Mouse (Mus musculus): ENCODE data around the gene Ddx39. TPM values are rescaled to one million over a fixed set of nuclear protein-coding genes. Genes with fewer than 3 reads are reported as not detected.

The Ddx39 gene
- total RNA-seq, 2 experiments from 2014 or later: 24.1 to 26.0 TPM

DNA sequence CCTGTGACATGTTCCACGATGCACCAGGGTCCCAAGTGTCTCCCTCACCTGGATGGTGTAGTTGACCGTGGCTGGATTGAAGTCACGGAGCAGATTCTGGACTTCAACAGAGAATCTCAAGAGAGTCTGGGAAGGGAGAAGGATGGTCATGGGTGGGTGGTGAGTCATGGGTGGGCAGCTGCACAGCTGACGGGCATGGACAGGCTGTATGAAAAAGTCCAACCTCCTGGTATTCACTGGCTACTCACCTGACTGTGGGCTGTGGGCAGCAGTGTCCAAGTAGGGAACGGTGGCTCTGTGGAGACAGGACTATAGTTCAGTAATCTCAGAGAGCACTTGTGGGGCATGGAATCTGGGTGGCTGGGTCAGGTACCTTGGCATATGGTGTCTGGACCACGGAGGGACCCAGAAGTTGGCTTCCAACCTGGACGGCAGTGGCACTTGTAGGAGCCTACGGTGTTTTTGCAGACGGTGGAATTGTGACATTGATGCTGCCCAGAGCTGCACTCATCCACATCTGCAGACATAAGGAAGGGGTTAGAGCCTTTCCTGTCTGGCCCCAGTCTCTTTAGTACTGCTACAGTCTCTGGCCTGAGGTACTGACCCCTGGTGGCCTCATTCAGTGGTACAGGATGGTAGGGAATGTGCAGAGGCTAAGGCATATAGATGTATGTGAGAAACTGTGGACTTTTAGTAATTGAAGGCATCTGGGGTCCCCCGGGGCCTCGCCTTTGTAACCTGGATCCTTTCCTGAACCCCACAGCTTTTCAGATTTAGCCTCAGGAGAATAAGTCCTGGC lies 14.2 kb downstream of the Ddx39 start:
- peak in 1 of 2 experiments; percentile 67 for DNase-seq
- intact Hi-C loops (cut with DNase I): loop anchor here (5.0 to 10.0 kb wide), 2 partner anchors 64 to 223 kb away; partner anchors contain the start of gene Ptger1

DNA sequence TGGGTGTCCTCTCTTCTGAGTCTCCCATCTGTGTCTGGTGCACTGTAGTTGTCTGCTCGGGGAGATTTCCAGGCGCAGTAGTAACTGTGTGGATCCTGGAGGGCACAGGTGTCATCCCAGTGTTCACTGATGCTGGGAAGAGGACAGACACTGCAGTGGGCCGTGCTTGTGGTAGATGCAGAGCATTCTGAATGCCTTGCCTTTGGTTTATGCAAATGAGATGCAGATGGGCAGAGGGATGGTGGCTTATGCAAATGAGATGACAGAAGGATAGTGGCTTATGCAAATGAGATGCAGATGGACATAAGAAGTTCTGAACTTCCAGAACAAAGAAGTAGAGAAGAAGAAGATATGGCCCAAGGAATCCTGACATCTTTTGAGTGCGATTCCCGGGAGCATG lies 16.9 kb downstream of the Ddx39 start:
- DNase-seq: no peak
- intact Hi-C loops (cut with DNase I): no loop called here

DNA sequence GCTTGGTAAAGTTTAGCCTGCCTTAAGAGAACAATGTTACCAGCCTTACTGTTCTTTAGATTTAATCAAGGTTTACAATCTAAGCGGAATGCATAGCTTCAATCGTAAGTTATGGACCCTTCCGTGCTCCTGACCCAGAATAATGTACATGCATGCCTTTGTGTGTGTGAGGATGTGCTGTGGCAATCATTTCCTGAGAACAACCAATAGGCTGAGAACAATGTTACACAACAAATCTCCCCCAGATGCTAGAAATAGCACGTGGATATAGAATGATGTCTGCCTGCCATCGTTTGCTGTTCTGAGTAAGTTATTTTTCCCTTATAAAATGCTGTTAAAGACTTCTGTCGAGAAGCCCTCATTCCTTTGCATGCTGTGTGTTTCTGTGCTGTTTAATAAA lies 17.9 kb downstream of the Ddx39 start:
- DNase-seq: no peak
- intact Hi-C loops (cut with DNase I): no loop called here

DNA sequence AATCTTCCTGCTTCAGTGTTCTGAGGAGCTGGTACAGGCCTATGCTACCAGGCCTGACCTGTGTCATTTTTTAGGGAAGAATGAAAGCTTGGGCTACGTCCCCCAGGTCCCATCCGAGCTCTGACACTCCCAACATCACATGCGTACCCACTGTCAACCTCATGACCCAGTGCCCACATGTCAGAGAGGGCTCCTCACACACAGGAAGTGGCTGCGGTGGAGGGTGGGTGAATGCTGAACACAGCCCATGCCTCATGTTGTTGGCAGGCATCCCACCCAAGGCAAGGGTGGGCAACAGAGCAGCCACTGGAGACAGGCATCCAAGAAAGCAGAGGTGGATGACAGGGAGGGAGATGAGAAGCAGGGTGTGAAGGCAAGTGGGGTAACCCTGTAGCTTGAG lies 21.7 kb downstream of the Ddx39 start:
- intact Hi-C loops (cut with DNase I): no loop called here
- DNase-seq: no peak

DNA sequence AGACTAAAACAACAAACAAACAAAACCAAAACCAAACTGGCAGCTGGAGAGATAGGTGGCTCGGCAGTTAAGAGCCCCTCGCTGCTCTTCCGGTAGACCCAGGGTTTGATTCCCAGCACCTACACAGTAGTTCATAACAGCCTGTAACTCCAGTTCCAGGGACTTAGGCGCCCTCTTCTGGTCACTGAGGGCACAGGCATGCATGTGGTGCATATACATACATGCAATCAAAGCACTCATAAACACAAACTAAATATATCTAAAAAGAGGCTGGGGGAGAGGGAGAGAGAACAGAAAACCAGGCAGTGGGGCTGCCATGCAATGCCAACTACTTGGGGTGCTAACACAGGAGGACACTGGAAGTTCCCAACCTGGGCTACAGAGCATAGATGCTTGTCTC lies 22.4 kb downstream of the Ddx39 start:
- no peak for DNase-seq
- intact Hi-C loops (cut with DNase I): no loop called here

DNA sequence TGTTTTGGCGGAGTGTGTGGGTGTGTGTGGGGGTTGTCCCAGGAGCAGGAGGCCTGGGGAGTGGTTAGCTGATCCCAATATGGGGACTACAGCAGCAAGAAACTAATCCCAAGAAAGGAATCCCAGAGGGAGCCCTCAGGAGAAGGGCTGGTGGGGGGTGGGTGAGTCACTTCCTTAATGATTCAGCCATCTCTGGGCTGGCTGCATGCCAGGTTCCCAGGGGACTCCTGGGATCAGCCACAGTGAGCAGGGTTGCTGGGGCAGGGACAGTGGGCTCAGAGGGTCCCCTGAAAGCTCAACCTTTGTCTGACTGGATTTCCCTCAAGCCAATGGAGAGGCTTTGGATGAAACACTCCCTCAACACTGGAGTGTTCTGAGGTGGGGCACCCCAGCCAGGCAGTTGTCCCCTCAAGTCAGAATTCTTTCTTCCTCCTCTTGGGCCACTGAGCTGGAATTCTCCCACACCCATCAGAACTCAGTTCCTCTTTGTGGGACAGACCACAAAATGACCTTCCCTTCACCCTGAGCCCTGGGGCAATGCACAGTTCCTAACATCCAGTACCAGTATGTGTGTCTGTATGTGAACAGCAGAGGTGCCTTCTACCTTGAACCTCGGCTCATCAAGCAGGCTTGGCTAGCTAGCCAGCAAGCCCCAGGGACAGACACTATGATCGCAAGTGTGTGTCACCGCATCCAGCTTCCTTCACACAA lies 23.0 kb downstream of the Ddx39 start:
- intact Hi-C loops (cut with DNase I): no loop called here
- peak; percentile 78 to 80 for DNase-seq

DNA sequence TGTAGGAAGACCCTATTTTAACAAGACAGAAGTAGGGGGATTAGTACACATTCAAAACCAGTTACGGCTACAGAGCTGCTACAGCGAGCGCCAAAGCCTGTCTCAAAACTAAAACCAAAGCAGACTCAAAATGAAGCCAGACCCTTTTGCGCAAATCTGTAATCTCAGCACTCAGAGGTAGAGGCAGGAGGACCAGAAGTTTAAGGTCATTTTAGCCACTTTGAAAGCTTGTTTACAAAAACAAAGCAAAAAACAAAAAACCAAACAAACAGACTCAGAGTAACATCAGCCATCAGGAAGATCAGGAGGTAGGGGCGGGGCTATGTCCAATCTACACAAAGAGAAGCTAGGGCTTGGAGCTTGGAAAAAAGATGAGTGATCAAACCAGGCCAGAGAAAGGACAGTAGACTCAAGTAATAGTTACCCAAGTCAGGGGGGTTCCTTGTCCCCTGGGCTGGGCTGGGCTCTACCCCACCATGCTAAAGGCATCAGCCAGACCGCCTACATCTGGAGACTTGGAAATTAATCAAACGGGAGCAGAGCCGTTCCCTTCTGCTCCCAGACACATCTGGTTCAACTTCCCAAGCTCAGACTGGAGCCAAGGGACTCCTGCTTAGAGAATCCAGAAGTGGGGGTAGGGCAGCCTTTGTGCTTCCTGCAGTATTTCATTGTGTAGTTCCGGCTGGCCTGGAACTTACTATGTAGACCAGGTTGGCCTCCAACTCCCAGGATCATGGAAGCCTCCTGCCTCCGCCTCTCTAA lies 24.2 kb downstream of the Ddx39 start:
- intact Hi-C loops (cut with DNase I): no loop called here
- DNase-seq: peak; percentile 60 to 68

DNA sequence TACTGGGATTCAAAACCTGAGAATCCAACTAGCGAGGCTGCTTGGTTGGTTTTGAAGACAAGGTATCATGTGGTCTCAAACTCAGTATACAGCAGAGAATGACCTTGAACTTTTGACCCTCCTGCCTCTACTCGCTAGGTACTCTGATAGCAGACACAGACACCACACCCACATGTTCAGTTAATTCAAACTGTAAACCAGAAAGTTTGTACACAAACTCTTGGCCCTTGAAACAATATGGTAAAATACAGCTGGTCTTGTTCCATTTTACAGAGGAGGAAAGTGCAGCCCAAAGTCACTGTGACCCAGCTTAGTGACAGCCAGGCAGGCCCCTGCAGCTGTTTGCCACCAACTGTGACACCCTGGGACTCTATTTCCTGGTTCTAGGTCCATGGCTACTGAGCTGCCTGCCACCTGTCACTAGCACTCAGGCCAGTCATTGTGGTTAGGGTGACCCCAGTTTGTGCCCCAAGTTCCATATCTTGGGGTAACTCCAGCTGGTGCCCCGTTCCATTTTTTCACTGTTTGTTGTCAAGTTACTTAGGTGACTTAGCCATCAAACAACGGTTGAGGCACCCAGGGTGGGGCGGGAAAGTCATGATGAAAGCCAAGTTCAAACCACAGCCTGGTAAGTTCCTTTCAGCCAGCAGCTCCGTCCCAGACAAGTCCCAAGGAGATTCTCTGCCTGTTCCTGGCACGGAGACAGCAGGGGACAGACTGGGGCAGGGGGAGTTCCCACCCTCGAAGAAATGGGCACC lies 24.9 kb downstream of the Ddx39 start:
- peak; percentile 41 to 45 for DNase-seq
- intact Hi-C loops (cut with DNase I): no loop called here

DNA sequence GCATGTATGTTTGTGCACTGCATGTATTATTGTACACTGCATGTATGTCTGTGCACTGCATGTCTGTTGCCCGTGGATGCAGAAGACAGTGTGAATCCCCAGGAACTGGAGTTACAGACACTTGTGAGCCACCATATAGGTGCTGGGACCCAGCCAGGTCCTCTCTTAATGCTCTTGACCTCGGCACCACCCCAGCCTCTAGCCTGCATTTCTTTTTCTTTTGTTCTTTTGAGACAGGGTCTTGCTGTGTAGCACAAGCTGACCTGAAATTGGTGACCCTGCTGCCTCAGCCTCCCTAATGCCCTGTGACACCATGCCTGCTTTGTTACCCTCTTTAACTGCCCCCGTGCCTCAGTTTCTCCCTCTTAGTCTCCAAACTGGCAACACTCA lies 25.6 kb downstream of the Ddx39 start:
- no peak for DNase-seq
- intact Hi-C loops (cut with DNase I): no loop called here

DNA sequence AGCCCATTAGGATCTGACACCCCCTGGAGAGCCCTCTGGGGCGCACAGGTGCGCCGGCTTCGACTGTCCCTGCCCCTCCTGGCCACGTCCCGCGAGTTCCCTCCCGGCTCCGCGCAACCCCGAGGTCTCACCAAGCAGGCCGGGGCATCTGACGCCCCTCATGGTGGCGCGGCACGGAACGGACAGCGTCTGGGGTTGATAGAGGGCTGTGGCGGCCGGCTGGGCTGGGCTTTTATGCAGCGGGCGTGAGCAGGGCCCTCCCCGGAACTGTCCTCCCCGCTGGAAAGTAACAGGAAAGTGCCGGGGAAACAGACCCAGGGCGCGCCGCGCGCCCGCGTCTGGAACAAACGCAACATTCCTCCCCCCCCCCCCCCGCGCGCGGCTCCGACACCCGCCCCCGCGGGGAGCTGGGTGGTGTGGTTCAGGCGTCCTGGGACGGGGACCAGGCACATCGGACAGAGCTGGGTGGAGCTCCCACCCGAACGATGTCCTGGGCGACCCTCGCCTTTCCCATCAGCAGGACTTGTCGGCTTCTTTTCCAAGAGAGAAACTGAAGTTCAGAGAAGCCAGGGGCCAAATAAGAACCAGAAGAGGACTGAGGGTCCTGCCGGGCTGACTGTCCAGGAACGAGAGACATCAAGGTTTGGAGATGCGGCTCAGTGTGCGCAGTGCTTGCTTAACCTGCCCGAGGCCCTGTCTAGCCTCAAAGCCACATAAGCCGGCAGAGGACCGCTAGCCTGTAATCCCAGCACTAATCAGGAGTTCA lies 26.2 kb downstream of the Ddx39 start, which contains the start of gene Adgre5:
Gene Adgre5, minus strand, starts transcription at position 351 of the 766 bp plus-strand sequence.
- intact Hi-C loops (cut with DNase I): no loop called here
- peak; percentile 87 to 88 for DNase-seq

DNA sequence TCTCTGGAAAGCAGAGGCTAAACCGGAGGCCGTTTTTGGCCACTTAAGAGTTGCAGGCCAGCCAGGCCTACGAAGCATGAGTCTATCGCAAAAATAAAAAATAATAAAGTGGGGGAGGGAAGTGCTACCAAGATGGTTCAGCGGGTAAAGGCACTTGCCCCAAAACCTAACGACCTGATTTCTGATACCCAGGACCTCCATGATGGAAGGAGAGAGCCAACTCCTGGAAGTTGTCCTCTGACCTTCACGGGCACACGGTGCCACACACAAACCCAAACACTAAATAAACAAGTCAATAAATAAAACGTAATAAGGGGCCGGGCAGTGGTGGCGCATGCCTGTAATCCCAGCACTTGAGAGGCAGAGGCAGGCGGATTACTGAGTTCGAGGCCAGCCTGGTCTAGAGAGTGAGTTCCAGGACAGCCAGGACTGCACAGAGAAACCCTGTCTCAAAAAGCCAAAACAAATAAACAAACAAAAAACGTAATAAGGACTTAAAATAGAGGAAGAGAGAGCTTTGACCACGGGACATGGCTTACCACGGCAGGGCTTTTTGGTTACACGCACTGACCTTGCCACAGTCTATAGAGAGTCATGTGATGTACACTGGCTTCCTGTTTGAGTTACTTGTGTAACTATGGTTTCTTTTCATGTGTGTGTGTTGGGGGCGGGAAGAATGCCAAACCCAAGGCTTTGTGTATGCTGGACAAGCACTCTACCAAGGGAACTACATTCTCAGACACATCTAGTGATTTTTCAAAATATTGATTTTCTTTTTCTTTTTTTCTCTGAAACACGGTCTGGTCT lies 27.1 kb downstream of the Ddx39 start:
- peak; percentile 30 to 32 for DNase-seq
- intact Hi-C loops (cut with DNase I): no loop called here

DNA sequence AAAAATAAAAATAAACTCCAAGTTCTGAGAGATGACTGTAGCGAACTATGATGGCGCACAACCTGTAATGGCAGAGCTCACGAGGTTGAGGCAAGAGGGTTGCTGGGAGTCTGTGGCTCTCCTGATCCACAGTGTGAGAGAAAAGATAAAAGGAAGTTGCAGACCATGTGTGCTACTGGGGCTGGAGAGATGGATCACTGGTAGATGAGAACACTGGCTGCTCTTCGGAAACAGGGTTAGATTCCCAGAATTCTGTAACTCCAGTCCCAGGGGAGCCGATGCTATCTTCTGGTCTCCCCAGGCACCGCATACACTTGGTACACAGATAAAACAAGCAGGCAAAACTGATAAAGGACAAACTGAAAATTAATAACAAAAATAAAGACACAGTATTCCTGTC lies 28.0 kb downstream of the Ddx39 start:
- intact Hi-C loops (cut with DNase I): no loop called here
- no peak for DNase-seq

DNA sequence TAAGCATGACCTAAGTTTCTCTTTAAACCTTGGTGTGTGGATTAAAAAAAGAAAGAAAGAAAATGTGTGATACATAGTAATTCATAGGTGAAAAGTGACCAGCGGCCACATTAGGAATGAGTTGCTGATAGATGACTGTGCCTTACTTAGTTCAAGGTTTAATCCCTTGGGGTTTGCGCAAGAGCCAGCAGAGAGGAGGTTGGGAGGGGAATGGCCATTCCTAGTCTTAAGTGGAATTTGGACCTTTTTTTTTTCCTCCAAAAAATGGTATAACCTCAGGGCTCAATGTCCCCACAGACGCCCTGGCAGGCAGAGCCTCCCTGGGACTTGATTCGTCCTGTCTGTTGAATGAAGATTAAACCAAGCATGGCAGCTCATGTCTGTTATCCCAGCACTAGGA lies 29.1 kb downstream of the Ddx39 start:
- intact Hi-C loops (cut with DNase I): no loop called here
- no peak for DNase-seq

DNA sequence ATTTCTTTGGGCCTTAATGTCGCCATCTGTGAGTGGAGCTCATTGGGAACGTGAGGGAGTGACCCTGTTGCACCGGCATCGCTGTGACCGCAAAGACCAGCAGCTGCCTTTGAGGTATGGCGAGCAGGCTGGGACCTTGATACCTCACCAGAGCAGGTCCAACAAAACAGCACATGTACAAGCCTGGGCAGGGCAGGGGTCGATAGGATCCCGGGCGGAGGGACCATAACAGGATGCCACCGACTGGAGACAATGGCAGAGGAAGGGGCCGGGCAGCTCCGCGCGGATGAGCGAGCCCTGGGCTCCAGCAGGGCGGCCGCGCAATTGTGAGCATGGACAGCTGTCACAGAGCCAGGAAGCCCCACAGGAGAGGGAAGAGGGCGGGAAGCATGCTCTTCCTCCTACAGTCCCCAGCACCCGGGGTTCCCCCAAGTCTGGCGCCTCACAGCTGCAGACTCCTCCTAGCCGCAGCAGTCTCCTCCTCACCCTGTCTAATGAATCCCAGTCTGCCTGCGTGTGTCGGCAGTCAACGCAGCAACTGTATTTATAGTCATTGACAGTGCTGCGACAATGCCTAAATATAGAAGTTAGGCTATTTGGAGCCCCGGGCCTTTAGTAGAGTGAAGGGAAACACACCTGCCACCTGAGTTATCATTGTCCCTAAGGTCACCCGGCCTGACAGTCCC lies 32.8 kb downstream of the Ddx39 start:
- intact Hi-C loops (cut with DNase I): no loop called here
- DNase-seq: peak; percentile 80 to 82

DNA sequence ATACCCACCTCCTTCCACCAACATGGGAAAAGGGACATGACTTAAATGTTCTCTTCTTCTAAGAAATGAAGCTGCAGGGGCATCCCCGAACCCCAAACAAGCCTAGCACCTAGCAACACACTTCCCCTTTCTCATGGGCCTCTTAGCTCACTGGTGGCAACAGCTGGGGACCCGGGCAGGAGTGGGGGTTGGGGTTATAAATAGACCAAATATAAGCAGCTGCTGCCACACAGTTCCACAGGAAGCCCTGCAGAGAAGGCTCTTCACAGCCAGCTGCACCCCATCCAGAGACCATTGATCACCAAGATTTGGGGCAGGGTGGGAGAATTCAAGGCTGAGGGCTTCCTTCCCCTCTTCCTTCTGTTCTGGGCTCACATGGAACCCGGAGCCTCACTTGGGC lies 33.7 kb downstream of the Ddx39 start:
- intact Hi-C loops (cut with DNase I): no loop called here

DNA sequence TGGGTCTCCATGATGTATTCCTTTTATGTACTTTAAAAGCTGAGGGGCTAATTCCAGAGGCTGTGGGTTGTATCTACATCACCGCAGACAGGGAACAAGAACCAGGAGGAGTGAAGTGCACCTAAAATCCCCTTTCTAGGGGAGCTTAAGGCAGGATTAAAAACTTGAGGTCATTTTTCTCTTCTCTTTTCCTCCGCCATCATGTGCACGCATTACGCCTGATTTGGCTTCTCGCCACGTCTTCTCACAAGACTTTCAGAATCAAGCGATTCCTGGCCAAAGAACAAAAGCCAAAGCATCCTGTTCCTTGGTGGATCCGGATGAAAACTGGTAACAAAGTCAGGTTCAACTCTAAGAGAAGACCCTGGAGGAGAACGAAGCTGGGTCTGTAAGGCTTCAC lies 34.3 kb downstream of the Ddx39 start:
- peak; percentile 32 to 49 for DNase-seq
- intact Hi-C loops (cut with DNase I): no loop called here

More for the DNA sequence above, 33.7 kb downstream of the Ddx39 start:
- DNase-seq: peak; percentile 34 to 54

DNA sequence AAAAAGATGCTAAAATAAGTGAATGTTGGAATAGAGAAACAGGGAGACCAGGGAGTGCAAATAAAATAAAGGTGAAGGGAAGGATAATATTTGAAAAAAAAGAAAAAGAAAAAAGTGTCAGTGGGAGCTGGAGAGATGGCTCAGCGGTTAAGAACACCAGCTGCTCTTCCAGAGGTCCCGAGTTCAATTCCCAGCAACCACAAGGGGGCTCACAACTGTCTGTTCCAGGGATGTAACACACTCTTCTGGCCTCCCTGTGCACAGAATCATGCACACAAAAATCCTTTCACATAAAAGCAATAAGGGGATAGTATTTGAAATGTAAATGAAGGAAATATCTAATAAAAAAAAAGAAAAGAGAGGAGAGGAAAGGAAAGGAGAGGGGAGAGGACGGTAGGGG lies 39.2 kb downstream of the Ddx39 start:
- intact Hi-C loops (cut with DNase I): no loop called here

DNA sequence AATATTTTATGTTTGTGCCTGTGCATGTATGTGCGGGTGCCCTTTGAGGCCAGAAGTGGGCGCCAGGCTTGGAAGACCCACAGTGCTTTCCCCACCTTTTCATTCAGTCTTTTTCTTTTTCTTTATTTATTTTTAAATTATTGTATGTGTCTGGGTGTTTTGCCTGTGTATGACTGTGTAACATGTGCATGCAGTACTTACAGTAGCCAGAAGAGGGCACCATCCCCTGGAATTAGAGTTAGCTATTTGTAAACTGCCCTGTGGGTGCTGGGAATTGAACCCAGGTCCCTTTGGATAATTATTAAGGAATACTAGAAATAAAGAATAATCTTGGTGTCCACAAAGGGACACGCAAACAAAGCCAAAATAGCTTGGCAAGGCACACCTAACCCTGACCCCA lies 41.3 kb downstream of the Ddx39 start:
- intact Hi-C loops (cut with DNase I): no loop called here

More for the DNA sequence above, 39.2 kb downstream of the Ddx39 start:
- no peak for DNase-seq

More for the DNA sequence above, 41.3 kb downstream of the Ddx39 start:
- no peak for DNase-seq

Data from heart, postnatal 14 days (tissue).